Mouse (Mus musculus) heart, embryonic 13.5 days (tissue): ENCODE data around the gene Wnt1. TPM values are rescaled to one million over a fixed set of nuclear protein-coding genes. Genes with fewer than 3 reads are reported as not detected.
A peak's percentile ranks its signal among the peaks of the same experiment; 100 is the strongest.

Experiments used
- ATAC-seq: fragments of 200-750 bp; cut with Nextera tagmentation; 2 replicates; pipeline ENCODE4 v1.8.0; 2017; ENCODE audit warnings: moderate TSS enrichment; ENCODE audit not compliant: insufficient number of reproducible peaks, low FRiP score, low TSS enrichment; ENCODE audit errors: extremely low read depth
- H3K27ac ChIP-seq: fragments of 300-500 bp; sonication (generic); replicated peaks from 2 replicates; pipeline ENCODE4 v1.5.1; 2015; ENCODE audit warnings: moderate library complexity, mild to moderate bottlenecking, inconsistent platforms
- H3K27me3 ChIP-seq: fragments of 300-500 bp; sonication (generic); replicated peaks from 2 replicates; pipeline ENCODE4 v1.6.1; 2015; ENCODE audit warnings: mild to moderate bottlenecking, inconsistent platforms
- H3K36me3 ChIP-seq: fragments of 300-500 bp; sonication (generic); 2 replicates; pipeline ENCODE4 v1.6.1; 2015; ENCODE audit warnings: mild to moderate bottlenecking, inconsistent platforms
- H3K4me1 ChIP-seq: fragments of 300-500 bp; sonication (generic); 2 replicates; pipeline ENCODE4 v1.6.1; 2015; ENCODE audit warnings: inconsistent platforms
- H3K4me2 ChIP-seq: fragments of 300-500 bp; sonication (generic); 2 replicates; pipeline ENCODE4 v1.6.1; 2015; ENCODE audit warnings: inconsistent platforms, mild to moderate bottlenecking, moderate library complexity
- H3K4me3 ChIP-seq: fragments of 300-500 bp; sonication (generic); 2 replicates; pipeline ENCODE4 v1.5.1; 2015; ENCODE audit warnings: moderate library complexity, mild to moderate bottlenecking, inconsistent platforms
- H3K9ac ChIP-seq: fragments of 300-500 bp; sonication (generic); 2 replicates; pipeline ENCODE4 v1.6.1; 2015; ENCODE audit warnings: inconsistent platforms, mild to moderate bottlenecking, moderate library complexity
- H3K9me3 ChIP-seq: fragments of 300-500 bp; sonication (generic); 2 replicates; pipeline ENCODE4 v1.6.1; 2016; ENCODE audit warnings: inconsistent platforms
- WGBS: fragments of 180-500 bp; shearing (Covaris S2); methylation state at CpG from one replicate; pipeline ENCODE4 v1.1.7; 2015; ENCODE audit warnings: mixed read lengths; 5-methylcytosine and 5-hydroxymethylcytosine counted together
- polyA plus RNA-seq: library from polyadenylated mRNA; unstranded; fragments of >200 nt; fragmentation: Nextera tagmentation; extraction: Ambion mirVana; gene quantifications from 2 replicates; pipeline ENCODE4 v1.2.1, GENCODE M21; 2015

The Wnt1 gene
- polyA plus RNA-seq, 1 experiment from 2014 or later, result not detected

- WGBS, result 1% methylated on average over 25 of the region's 25 CpGs
- H3K9me3 ChIP-seq, result no peaks in the 10 kb centered on the region
- H3K4me1 ChIP-seq, result peaks cover 36% of the 10 kb centered on the region
- H3K27me3 ChIP-seq, result peaks cover 98% of the 10 kb centered on the region
- ATAC-seq, result no peak
- H3K4me3 ChIP-seq, result peak overlapping the region; percentile 44
- H3K4me2 ChIP-seq, result peak overlapping the region; percentile 66
- no peaks in the 10 kb centered on the region for H3K36me3 ChIP-seq
- peak overlapping the region; percentile 54 for H3K9ac ChIP-seq
- no peak overlapping the region for H3K27ac ChIP-seq
Observed at GRCm38 (mm10) chr15:98778191-98778770, 11.4 kb upstream of the Wnt1 start.

- ATAC-seq, result no peak
- no peaks in the 10 kb centered on the region for H3K9me3 ChIP-seq
- H3K4me3 ChIP-seq, result peak overlapping the region; percentile 44
- H3K36me3 ChIP-seq, result no peaks in the 10 kb centered on the region
- WGBS, result 4% methylated on average over 11 of the region's 11 CpGs
- H3K27me3 ChIP-seq, result peaks cover 94% of the 10 kb centered on the region
- peak overlapping the region; percentile 66 for H3K4me2 ChIP-seq
- H3K9ac ChIP-seq, result no peak overlapping the region
- H3K4me1 ChIP-seq, result peaks cover 36% of the 10 kb centered on the region
- no peak overlapping the region for H3K27ac ChIP-seq
Observed at GRCm38 (mm10) chr15:98778806-98779205, 10.9 kb upstream of the Wnt1 start.

GRCm38 (mm10) chr15:98780075-98780474, 9.6 kb upstream of the Wnt1 start:
- 5% methylated on average over 8 of the region's 8 CpGs for WGBS
- peaks cover 36% of the 10 kb centered on the region for H3K4me1 ChIP-seq

GRCm38 (mm10) chr15:98780573-98780972, 9.1 kb upstream of the Wnt1 start:
- H3K4me3 ChIP-seq, result no peak overlapping the region
- no peaks in the 10 kb centered on the region for H3K36me3 ChIP-seq
- peaks cover 92% of the 10 kb centered on the region for H3K27me3 ChIP-seq
- H3K4me2 ChIP-seq, result 0 out of 2 replicates have a peak overlapping the region, but pooled peaks have one; percentile 10
- no peak overlapping the region for H3K9ac ChIP-seq
- H3K4me1 ChIP-seq, result peaks cover 36% of the 10 kb centered on the region
- H3K27ac ChIP-seq, result no peak overlapping the region
- 10% methylated on average over 13 of the region's 13 CpGs for WGBS
- 0 out of 2 replicates have a peak, but pooled peaks have one; percentile 47 for ATAC-seq
- H3K9me3 ChIP-seq, result 0 out of 2 replicates have a peak, but pooled peaks cover 1% of the 10 kb centered on the region

More at GRCm38 (mm10) chr15:98780075-98780474, 9.6 kb upstream of the Wnt1 start:
- Histone ChIP-seq H3K27me3 (peaks cover 92% of the 10 kb centered on the region), H3K9ac (no peak overlapping the region), H3K9me3 (no peaks in the 10 kb centered on the region), H3K4me2 (0 out of 2 replicates have a peak overlapping the region, but pooled peaks have one; percentile 10), H3K36me3 (no peaks in the 10 kb centered on the region), H3K27ac (no peak overlapping the region), H3K4me3 (no peak overlapping the region)
- no peak for ATAC-seq

- 32% methylated on average over 6 of the region's 6 CpGs for WGBS
- H3K4me1 ChIP-seq, result peaks cover 32% of the 10 kb centered on the region
Observed at GRCm38 (mm10) chr15:98781166-98781565, 8.5 kb upstream of the Wnt1 start.

GRCm38 (mm10) chr15:98785744-98786143, 3.9 kb upstream of the Wnt1 start:
- 31% methylated on average over 7 of the region's 7 CpGs for WGBS
- H3K27ac ChIP-seq, result no peak overlapping the region
- no peak overlapping the region for H3K9ac ChIP-seq
- ATAC-seq, result no peak
- H3K36me3 ChIP-seq, result no peaks in the 10 kb centered on the region
- no peak overlapping the region for H3K4me2 ChIP-seq
- no peak overlapping the region for H3K4me3 ChIP-seq
- H3K9me3 ChIP-seq, result 0 out of 2 replicates have a peak, but pooled peaks cover 5% of the 10 kb centered on the region
- peaks cover 11% of the 10 kb centered on the region for H3K4me1 ChIP-seq
- H3K27me3 ChIP-seq, result peaks cover 89% of the 10 kb centered on the region

More at GRCm38 (mm10) chr15:98781166-98781565, 8.5 kb upstream of the Wnt1 start:
- H3K36me3 ChIP-seq, result no peaks in the 10 kb centered on the region
- no peak overlapping the region for H3K4me2 ChIP-seq
- peaks cover 91% of the 10 kb centered on the region for H3K27me3 ChIP-seq
- no peak overlapping the region for H3K9ac ChIP-seq
- H3K27ac ChIP-seq, result no peak overlapping the region
- H3K4me3 ChIP-seq, result no peak overlapping the region
- no peak for ATAC-seq
- 0 out of 2 replicates have a peak, but pooled peaks cover 5% of the 10 kb centered on the region for H3K9me3 ChIP-seq

GRCm38 (mm10) chr15:98787930-98788329, 1.7 kb upstream of the Wnt1 start:
- H3K4me1 ChIP-seq, result peaks cover 33% of the 10 kb centered on the region
- H3K27ac ChIP-seq, result no peak overlapping the region
- H3K4me2 ChIP-seq, result no peak overlapping the region
- H3K27me3 ChIP-seq, result peaks cover 91% of the 10 kb centered on the region
- 36% methylated on average over 4 of the region's 4 CpGs for WGBS
- H3K4me3 ChIP-seq, result no peak overlapping the region
- no peak for ATAC-seq
- H3K9ac ChIP-seq, result no peak overlapping the region
- H3K36me3 ChIP-seq, result no peaks in the 10 kb centered on the region
- 0 out of 2 replicates have a peak, but pooled peaks cover 5% of the 10 kb centered on the region for H3K9me3 ChIP-seq

- H3K4me1 ChIP-seq, result peaks cover 39% of the 10 kb centered on the region
- H3K27ac ChIP-seq, result no peak overlapping the region
- H3K27me3 ChIP-seq, result peaks cover 95% of the 10 kb centered on the region
- ATAC-seq, result no peak
- peak overlapping the region; percentile 36 for H3K4me3 ChIP-seq
- no peaks in the 10 kb centered on the region for H3K36me3 ChIP-seq
- WGBS, result 13% methylated on average over 24 of the region's 24 CpGs
- H3K4me2 ChIP-seq, result peak overlapping the region; percentile 56
- 0 out of 2 replicates have a peak, but pooled peaks cover 5% of the 10 kb centered on the region for H3K9me3 ChIP-seq
- no peak overlapping the region for H3K9ac ChIP-seq
Observed at GRCm38 (mm10) chr15:98788972-98789660, 541 bp upstream of the Wnt1 start.

- H3K4me2 ChIP-seq, result peak overlapping the region; percentile 63
- 0 out of 2 replicates have a peak, but pooled peaks cover 2% of the 10 kb centered on the region for H3K9me3 ChIP-seq
- H3K9ac ChIP-seq, result 0 out of 2 replicates have a peak overlapping the region, but pooled peaks have one; percentile 21
- H3K27me3 ChIP-seq, result peaks cover 97% of the 10 kb centered on the region
- H3K36me3 ChIP-seq, result no peaks in the 10 kb centered on the region
- H3K4me1 ChIP-seq, result peaks cover 39% of the 10 kb centered on the region
- WGBS, result under 1% methylated on average over 23 of the region's 23 CpGs
- H3K4me3 ChIP-seq, result peak overlapping the region; percentile 42
- ATAC-seq, result no peak
- no peak overlapping the region for H3K27ac ChIP-seq
Observed at GRCm38 (mm10) chr15:98790761-98791160, 1.1 kb downstream of the Wnt1 start.

GRCm38 (mm10) chr15:98791221-98791620, 1.6 kb downstream of the Wnt1 start:
- no peak overlapping the region for H3K27ac ChIP-seq
- peak overlapping the region; percentile 42 for H3K4me3 ChIP-seq
- under 1% methylated on average over 12 of the region's 12 CpGs for WGBS
- peaks cover 39% of the 10 kb centered on the region for H3K4me1 ChIP-seq
- H3K4me2 ChIP-seq, result peak overlapping the region; percentile 63
- no peaks in the 10 kb centered on the region for H3K36me3 ChIP-seq
- ATAC-seq, result no peak
- peaks cover 99% of the 10 kb centered on the region for H3K27me3 ChIP-seq
- H3K9me3 ChIP-seq, result no peaks in the 10 kb centered on the region
- 0 out of 2 replicates have a peak overlapping the region, but pooled peaks have one; percentile 21 for H3K9ac ChIP-seq

- peak overlapping the region; percentile 42 for H3K4me3 ChIP-seq
- no peaks in the 10 kb centered on the region for H3K9me3 ChIP-seq
- no peaks in the 10 kb centered on the region for H3K36me3 ChIP-seq
- peak overlapping the region; percentile 63 for H3K4me2 ChIP-seq
- H3K27me3 ChIP-seq, result peaks cover 99% of the 10 kb centered on the region
- WGBS, result 1% methylated on average over 23 of the region's 23 CpGs
- ATAC-seq, result no peak
- H3K27ac ChIP-seq, result no peak overlapping the region
- H3K4me1 ChIP-seq, result peaks cover 45% of the 10 kb centered on the region
- H3K9ac ChIP-seq, result no peak overlapping the region
Observed at GRCm38 (mm10) chr15:98791771-98792170, 2.1 kb downstream of the Wnt1 start.
